Mouse (Mus musculus): ENCODE data around the gene Gm4131. TPM values are rescaled to one million over a fixed set of nuclear protein-coding genes. Genes with fewer than 3 reads are reported as not detected.

The Gm4131 gene
- polyA plus RNA-seq, 1 experiment from 2014 or later = not detected

DNA sequence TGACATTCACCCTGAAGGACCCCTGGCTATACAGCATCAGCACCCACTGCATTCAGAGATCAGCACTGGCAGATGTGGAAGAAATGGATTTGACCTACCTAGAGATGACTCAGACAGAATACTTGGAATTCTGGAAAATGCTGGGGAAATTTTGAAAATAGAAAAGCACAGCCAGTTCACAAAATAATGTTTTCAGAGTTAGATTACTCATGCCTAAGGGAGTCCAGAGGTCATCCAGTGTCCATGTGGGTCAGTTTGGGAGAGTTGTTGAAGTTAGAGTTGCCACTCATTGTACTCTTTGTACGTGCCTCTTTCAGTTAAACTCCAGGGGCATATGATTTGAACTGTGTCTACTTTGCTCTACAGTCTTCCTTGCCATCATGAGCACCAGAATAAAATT, 25.0 kb downstream of the Gm4131 start:
- H3K4me1 ChIP-seq (ENCODE audit: control insufficient read depth, insufficient read depth, low read length) = no peaks in the 10 kb centered on the region
- H3K27ac ChIP-seq (replicated peaks; ENCODE audit: low read depth, low read length) = no peak overlapping the region
- H3K9me3 ChIP-seq (ENCODE audit: control insufficient read depth, low read length) = no peaks in the 10 kb centered on the region
- H3K36me3 ChIP-seq (ENCODE audit: control insufficient read depth, insufficient read depth, low read length) = no peaks in the 10 kb centered on the region
- ATAC-seq (ENCODE audit: insufficient number of reproducible peaks, low FRiP score, low TSS enrichment, low read depth) = no peak
- H3K27me3 ChIP-seq (ENCODE audit: control insufficient read depth, insufficient read depth, low read length) = no peaks in the 10 kb centered on the region
- no peak overlapping the region for H3K4me3 ChIP-seq (ENCODE audit: low read depth, low read length)
- H3K9ac ChIP-seq (ENCODE audit: low read length) = no peak overlapping the region
- DNase-seq (ENCODE audit: low spot score) = no peak
- WGBS = 81% methylated on average over 1 of the region's 1 CpGs
- H3K4me2 ChIP-seq (ENCODE audit: low read depth, severe bottlenecking) = no peak overlapping the region

DNA sequence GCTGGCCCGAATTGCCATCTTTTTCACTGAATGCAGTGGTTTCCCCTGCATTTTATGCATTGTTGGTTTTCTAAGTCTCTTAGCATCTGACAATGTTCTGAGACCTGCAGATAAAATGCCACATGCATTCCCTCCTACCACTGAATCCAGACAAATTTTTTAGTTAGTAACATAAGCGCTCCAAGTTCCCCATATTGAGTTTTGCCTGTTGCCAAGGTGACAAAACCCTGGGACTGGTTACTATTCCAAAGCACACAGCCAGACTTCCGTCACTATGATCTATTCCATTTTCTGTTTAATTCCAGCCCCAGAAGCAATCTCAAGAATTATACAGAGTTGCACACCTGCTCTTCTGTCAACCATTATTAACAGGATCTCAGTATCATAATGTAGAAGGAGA, 26.9 kb downstream of the Gm4131 start:
- Histone ChIP-seq H3K9me3 (ENCODE audit: control insufficient read depth, low read length) (no peaks in the 10 kb centered on the region), H3K27me3 (ENCODE audit: control insufficient read depth, insufficient read depth, low read length) (no peaks in the 10 kb centered on the region), H3K9ac (ENCODE audit: low read length) (no peak overlapping the region), H3K4me3 (ENCODE audit: low read depth, low read length) (no peak overlapping the region), H3K27ac (replicated peaks; ENCODE audit: low read depth, low read length) (no peak overlapping the region), H3K4me1 (ENCODE audit: control insufficient read depth, insufficient read depth, low read length) (no peaks in the 10 kb centered on the region), H3K4me2 (ENCODE audit: low read depth, severe bottlenecking) (no peak overlapping the region), H3K36me3 (ENCODE audit: control insufficient read depth, insufficient read depth, low read length) (no peaks in the 10 kb centered on the region)
- no peak for DNase-seq (ENCODE audit: low spot score)
- no peak for ATAC-seq (ENCODE audit: insufficient number of reproducible peaks, low FRiP score, low TSS enrichment, low read depth)
- 87% methylated on average over 3 of the region's 3 CpGs for WGBS

DNA sequence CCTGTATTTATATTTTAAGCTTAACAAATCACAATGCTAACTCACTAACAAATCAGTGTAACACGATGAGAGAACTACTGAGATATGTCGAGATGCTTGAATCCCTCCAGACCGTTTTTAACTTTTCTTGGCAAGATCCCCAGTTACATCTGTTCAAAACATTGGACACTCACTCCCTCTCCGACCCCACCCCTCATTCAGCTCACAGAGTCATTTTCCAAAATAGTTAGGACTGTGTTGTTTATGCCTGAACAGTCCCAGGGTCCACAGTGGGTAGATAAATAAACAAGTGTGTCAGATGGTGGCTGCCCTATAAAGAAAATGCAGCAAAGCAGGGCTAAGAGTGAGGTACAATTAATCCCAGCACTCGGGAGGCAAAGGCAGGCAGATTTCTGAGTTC, 29.7 kb downstream of the Gm4131 start:
- Histone ChIP-seq H3K27ac (replicated peaks; ENCODE audit: low read depth, low read length) (no peak overlapping the region), H3K9me3 (ENCODE audit: control insufficient read depth, low read length) (no peaks in the 10 kb centered on the region), H3K4me2 (ENCODE audit: low read depth, severe bottlenecking) (no peak overlapping the region), H3K4me1 (ENCODE audit: control insufficient read depth, insufficient read depth, low read length) (no peaks in the 10 kb centered on the region), H3K9ac (ENCODE audit: low read length) (no peak overlapping the region), H3K36me3 (ENCODE audit: control insufficient read depth, insufficient read depth, low read length) (no peaks in the 10 kb centered on the region), H3K27me3 (ENCODE audit: control insufficient read depth, insufficient read depth, low read length) (no peaks in the 10 kb centered on the region), H3K4me3 (ENCODE audit: low read depth, low read length) (no peak overlapping the region)
- 90% methylated on average over 5 of the region's 5 CpGs for WGBS
- no peak for ATAC-seq (ENCODE audit: insufficient number of reproducible peaks, low FRiP score, low TSS enrichment, low read depth)
- DNase-seq (ENCODE audit: low spot score) = no peak

DNA sequence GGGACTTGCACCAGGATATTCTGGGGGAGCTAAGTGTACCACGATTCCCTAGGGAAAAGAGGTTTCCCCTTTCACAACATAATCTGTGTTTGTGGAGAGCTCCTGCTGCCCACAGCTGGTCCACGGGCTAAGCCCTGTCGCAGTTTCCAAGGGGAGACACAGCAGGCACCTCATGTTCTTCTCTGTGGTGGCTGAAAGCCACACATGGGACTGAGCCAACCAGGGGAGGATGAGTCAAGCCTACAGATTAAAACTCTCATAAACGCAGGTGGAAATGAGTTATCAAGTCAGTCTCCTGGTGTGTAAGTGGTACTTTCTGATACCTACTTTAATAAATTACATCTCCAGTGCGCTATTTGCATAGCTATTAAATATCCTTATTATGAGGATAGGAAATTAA, 30.6 kb downstream of the Gm4131 start:
- H3K4me3 ChIP-seq (ENCODE audit: low read depth, low read length) = no peak overlapping the region
- H3K36me3 ChIP-seq (ENCODE audit: control insufficient read depth, insufficient read depth, low read length) = no peaks in the 10 kb centered on the region
- H3K4me1 ChIP-seq (ENCODE audit: control insufficient read depth, insufficient read depth, low read length) = no peaks in the 10 kb centered on the region
- H3K9me3 ChIP-seq (ENCODE audit: control insufficient read depth, low read length) = no peaks in the 10 kb centered on the region
- DNase-seq (ENCODE audit: low spot score) (no peak), ATAC-seq (ENCODE audit: insufficient number of reproducible peaks, low FRiP score, low TSS enrichment, low read depth) (no peak)
- 69% methylated on average over 5 of the region's 5 CpGs for WGBS
- H3K27ac ChIP-seq (replicated peaks; ENCODE audit: low read depth, low read length) = no peak overlapping the region
- no peaks in the 10 kb centered on the region for H3K27me3 ChIP-seq (ENCODE audit: control insufficient read depth, insufficient read depth, low read length)
- no peak overlapping the region for H3K4me2 ChIP-seq (ENCODE audit: low read depth, severe bottlenecking)
- H3K9ac ChIP-seq (ENCODE audit: low read length) = no peak overlapping the region

DNA sequence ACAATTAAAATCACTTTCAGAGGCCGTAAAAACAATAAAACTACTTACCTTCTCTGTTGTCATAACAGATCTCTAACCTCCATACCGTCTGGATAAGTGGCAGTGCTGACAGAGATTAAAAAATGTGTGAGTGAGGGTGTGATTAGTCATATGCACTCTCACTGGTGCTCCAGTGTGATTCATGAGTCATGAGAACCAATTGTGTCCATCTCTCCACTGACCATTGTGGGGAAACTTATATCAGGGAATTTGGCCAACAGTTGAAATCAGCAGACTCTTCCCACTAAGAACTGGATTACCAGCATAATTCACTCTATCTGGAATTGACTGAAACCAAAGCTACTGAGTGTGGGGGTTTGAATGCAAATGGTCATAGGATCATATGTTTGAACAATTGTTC, 35.8 kb downstream of the Gm4131 start:
- WGBS = 73% methylated on average over 2 of the region's 2 CpGs
- DNase-seq (ENCODE audit: low spot score) (no peak), ATAC-seq (ENCODE audit: insufficient number of reproducible peaks, low FRiP score, low TSS enrichment, low read depth) (no peak)
- Histone ChIP-seq H3K27ac (replicated peaks; ENCODE audit: low read depth, low read length) (no peak overlapping the region), H3K27me3 (ENCODE audit: control insufficient read depth, insufficient read depth, low read length) (no peaks in the 10 kb centered on the region), H3K4me1 (ENCODE audit: control insufficient read depth, insufficient read depth, low read length) (no peaks in the 10 kb centered on the region), H3K36me3 (ENCODE audit: control insufficient read depth, insufficient read depth, low read length) (no peaks in the 10 kb centered on the region), H3K9me3 (ENCODE audit: control insufficient read depth, low read length) (no peaks in the 10 kb centered on the region), H3K4me2 (ENCODE audit: low read depth, severe bottlenecking) (no peak overlapping the region), H3K9ac (ENCODE audit: low read length) (no peak overlapping the region), H3K4me3 (ENCODE audit: low read depth, low read length) (no peak overlapping the region)

DNA sequence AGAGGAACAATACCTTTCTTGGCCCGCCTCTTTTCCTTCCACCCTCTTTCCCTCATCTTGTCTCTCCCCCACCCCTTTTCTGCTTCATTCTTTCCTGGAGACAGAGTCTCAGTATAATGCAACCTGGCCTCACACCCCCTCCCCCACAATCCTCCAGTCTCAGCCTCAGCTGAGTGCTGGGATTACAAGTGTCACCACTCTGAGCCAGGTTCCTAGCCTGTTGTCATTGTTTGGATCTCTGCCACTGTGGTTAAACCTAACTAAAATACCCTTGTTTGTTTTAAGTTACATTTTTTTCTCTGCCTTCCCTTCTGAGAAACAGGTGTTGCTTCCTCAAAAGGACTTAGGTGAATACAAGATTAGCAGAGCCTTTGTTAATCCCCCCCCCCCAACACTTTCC, 53.9 kb downstream of the Gm4131 start:
- no peak overlapping the region for H3K4me3 ChIP-seq (ENCODE audit: low read depth, low read length)
- no peaks in the 10 kb centered on the region for H3K9me3 ChIP-seq (ENCODE audit: control insufficient read depth, low read length)
- DNase-seq (ENCODE audit: low spot score) (no peak), ATAC-seq (ENCODE audit: insufficient number of reproducible peaks, low FRiP score, low TSS enrichment, low read depth) (no peak)
- no peak overlapping the region for H3K27ac ChIP-seq (replicated peaks; ENCODE audit: low read depth, low read length)
- H3K36me3 ChIP-seq (ENCODE audit: control insufficient read depth, insufficient read depth, low read length) = no peaks in the 10 kb centered on the region
- 82% methylated on average over 1 of the region's 1 CpGs for WGBS
- H3K4me2 ChIP-seq (ENCODE audit: low read depth, severe bottlenecking) = no peak overlapping the region
- no peak overlapping the region for H3K9ac ChIP-seq (ENCODE audit: low read length)
- no peaks in the 10 kb centered on the region for H3K4me1 ChIP-seq (ENCODE audit: control insufficient read depth, insufficient read depth, low read length)
- no peaks in the 10 kb centered on the region for H3K27me3 ChIP-seq (ENCODE audit: control insufficient read depth, insufficient read depth, low read length)

DNA sequence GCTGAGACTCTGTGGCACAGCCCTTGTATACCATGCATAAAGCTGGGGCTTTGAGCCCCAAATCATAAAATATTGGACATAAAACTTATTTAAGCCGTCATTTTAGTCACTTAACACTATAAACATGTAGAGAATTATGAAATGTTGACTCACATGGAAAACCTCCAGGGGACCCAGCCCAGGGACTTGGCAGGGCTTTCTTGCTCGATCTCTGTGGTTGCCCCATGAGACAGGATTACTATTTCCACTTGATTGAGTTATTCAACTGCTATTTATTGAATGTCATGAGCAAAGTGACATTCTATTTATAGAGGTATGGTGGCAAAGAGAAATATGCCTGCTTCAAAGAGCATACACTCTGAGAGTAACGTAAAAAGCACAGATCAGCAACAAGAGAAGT, 57.4 kb downstream of the Gm4131 start:
- Histone ChIP-seq H3K27me3 (ENCODE audit: control insufficient read depth, insufficient read depth, low read length) (no peaks in the 10 kb centered on the region), H3K36me3 (ENCODE audit: control insufficient read depth, insufficient read depth, low read length) (no peaks in the 10 kb centered on the region), H3K4me3 (ENCODE audit: low read depth, low read length) (no peak overlapping the region), H3K4me2 (ENCODE audit: low read depth, severe bottlenecking) (no peak overlapping the region), H3K9me3 (ENCODE audit: control insufficient read depth, low read length) (no peaks in the 10 kb centered on the region), H3K27ac (replicated peaks; ENCODE audit: low read depth, low read length) (no peak overlapping the region), H3K4me1 (ENCODE audit: control insufficient read depth, insufficient read depth, low read length) (no peaks in the 10 kb centered on the region), H3K9ac (ENCODE audit: low read length) (no peak overlapping the region)
- no peak for DNase-seq (ENCODE audit: low spot score)
- 85% methylated on average over 3 of the region's 3 CpGs for WGBS
- ATAC-seq (ENCODE audit: insufficient number of reproducible peaks, low FRiP score, low TSS enrichment, low read depth) = no peak

DNA sequence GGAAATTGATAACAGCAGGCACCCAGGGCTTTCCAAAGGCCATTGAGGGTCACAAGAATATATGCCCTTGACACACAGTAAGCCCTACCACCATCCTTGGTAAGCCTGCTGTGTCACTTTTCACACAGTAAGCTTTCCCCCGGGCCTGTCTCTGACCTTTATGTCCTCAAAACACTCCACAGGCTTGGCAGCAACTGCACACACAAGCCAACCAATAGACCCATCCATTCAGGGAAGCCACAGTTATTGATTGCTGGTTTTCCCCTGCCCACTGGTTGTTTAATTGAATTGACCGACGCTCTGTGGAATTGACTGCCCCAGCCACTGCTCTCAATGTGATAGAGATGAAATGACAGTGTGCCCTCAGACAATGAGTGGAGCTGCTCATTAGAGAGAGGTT, 60.5 kb downstream of the Gm4131 start:
- Histone ChIP-seq H3K4me2 (ENCODE audit: low read depth, severe bottlenecking) (no peak overlapping the region), H3K4me1 (ENCODE audit: control insufficient read depth, insufficient read depth, low read length) (no peaks in the 10 kb centered on the region), H3K9ac (ENCODE audit: low read length) (no peak overlapping the region), H3K36me3 (ENCODE audit: control insufficient read depth, insufficient read depth, low read length) (no peaks in the 10 kb centered on the region), H3K27me3 (ENCODE audit: control insufficient read depth, insufficient read depth, low read length) (no peaks in the 10 kb centered on the region), H3K9me3 (ENCODE audit: control insufficient read depth, low read length) (no peaks in the 10 kb centered on the region), H3K27ac (replicated peaks; ENCODE audit: low read depth, low read length) (no peak overlapping the region), H3K4me3 (ENCODE audit: low read depth, low read length) (no peak overlapping the region)
- no peak for DNase-seq (ENCODE audit: low spot score)
- WGBS = 81% methylated on average over 3 of the region's 3 CpGs
- no peak for ATAC-seq (ENCODE audit: insufficient number of reproducible peaks, low FRiP score, low TSS enrichment, low read depth)

DNA sequence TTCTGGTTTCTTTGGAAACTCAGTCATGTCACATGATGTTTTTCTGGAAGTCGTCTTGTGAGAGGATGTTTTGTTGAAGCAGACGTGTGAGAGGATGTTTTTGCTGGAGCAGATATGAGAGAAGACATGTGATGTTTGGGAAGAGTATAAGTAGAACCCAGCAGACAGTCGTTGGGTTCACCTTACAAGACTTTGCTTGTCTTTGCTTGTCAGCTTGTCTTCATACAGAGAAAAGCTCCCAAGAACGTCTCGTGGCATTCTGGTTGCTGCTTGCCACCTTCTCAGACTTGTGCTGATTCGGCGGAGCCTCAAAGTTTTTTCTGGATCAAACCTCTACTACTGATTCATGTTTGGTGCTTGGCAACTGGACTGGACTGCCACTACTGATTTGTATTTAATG, 69.3 kb downstream of the Gm4131 start:
- no peaks in the 10 kb centered on the region for H3K4me1 ChIP-seq (ENCODE audit: control insufficient read depth, insufficient read depth, low read length)
- no peaks in the 10 kb centered on the region for H3K9me3 ChIP-seq (ENCODE audit: control insufficient read depth, low read length)
- 87% methylated on average over 7 of the region's 7 CpGs for WGBS
- no peak overlapping the region for H3K4me3 ChIP-seq (ENCODE audit: low read depth, low read length)
- DNase-seq (ENCODE audit: low spot score) = no peak
- no peaks in the 10 kb centered on the region for H3K27me3 ChIP-seq (ENCODE audit: control insufficient read depth, insufficient read depth, low read length)
- no peak overlapping the region for H3K27ac ChIP-seq (replicated peaks; ENCODE audit: low read depth, low read length)
- no peak for ATAC-seq (ENCODE audit: insufficient number of reproducible peaks, low FRiP score, low TSS enrichment, low read depth)
- H3K9ac ChIP-seq (ENCODE audit: low read length) = no peak overlapping the region
- no peak overlapping the region for H3K4me2 ChIP-seq (ENCODE audit: low read depth, severe bottlenecking)
- H3K36me3 ChIP-seq (ENCODE audit: control insufficient read depth, insufficient read depth, low read length) = no peaks in the 10 kb centered on the region

Measured in limb, embryonic 11.5 days (tissue).